Mouse (Mus musculus) R1 (cell line): ENCODE measurements around the gene Arsb.

ENCODE experiments used
- DNase-seq: peaks from one replicate; pipeline ENCODE4 v3.0.0-alpha.2; 2018; ENCODE audit warnings: low read depth, low spot score

Gene Arsb

GRCm38 (mm10) chr13:93889991-93890390, 118.6 kb downstream of the Arsb start:
- DNase-seq, result no peak

GRCm38 (mm10) chr13:93891276-93891675, 119.8 kb downstream of the Arsb start:
- DNase-seq, result no peak

GRCm38 (mm10) chr13:93892101-93892500, 120.7 kb downstream of the Arsb start:
- DNase-seq, result no peak

GRCm38 (mm10) chr13:93894105-93894504, 122.7 kb downstream of the Arsb start:
- DNase-seq, result no peak

- no peak for DNase-seq
Measured at GRCm38 (mm10) chr13:93895430-93895829, 124.0 kb downstream of the Arsb start.

- DNase-seq, result no peak
Measured at GRCm38 (mm10) chr13:93897943-93898826, 126.8 kb downstream of the Arsb start.

- no peak for DNase-seq
Measured at GRCm38 (mm10) chr13:93899378-93900256, 128.2 kb downstream of the Arsb start.

GRCm38 (mm10) chr13:93900934-93901626, 129.7 kb downstream of the Arsb start:
- DNase-seq, result no peak

- no peak for DNase-seq
Measured at GRCm38 (mm10) chr13:93902126-93902525, 130.7 kb downstream of the Arsb start.

- DNase-seq, result peak; percentile 23
Measured at GRCm38 (mm10) chr13:93906552-93907245, 135.3 kb downstream of the Arsb start.

- DNase-seq, result no peak
Measured at GRCm38 (mm10) chr13:93907971-93908370, 136.5 kb downstream of the Arsb start.

GRCm38 (mm10) chr13:93909847-93910246, 138.4 kb downstream of the Arsb start:
- DNase-seq, result no peak

GRCm38 (mm10) chr13:93911037-93911436, 139.6 kb downstream of the Arsb start:
- no peak for DNase-seq

GRCm38 (mm10) chr13:93912326-93912915, 141.0 kb downstream of the Arsb start:
- no peak for DNase-seq

GRCm38 (mm10) chr13:93914206-93914605, 142.8 kb downstream of the Arsb start:
- no peak for DNase-seq

GRCm38 (mm10) chr13:93915641-93916570, 144.5 kb downstream of the Arsb start:
- no peak for DNase-seq

- DNase-seq, result no peak
Measured at GRCm38 (mm10) chr13:93919536-93919935, 148.1 kb downstream of the Arsb start.

GRCm38 (mm10) chr13:93920080-93920785, 148.8 kb downstream of the Arsb start:
- no peak for DNase-seq

GRCm38 (mm10) chr13:93920786-93921300, 149.4 kb downstream of the Arsb start:
- no peak for DNase-seq
